Mouse (Mus musculus): ENCODE measurements around the gene Moxd2. TPM values are rescaled to one million over a fixed set of nuclear protein-coding genes. Genes with fewer than 3 reads are reported as not detected.
A peak's percentile ranks its signal among the peaks of the same experiment; 100 is the strongest.

Gene Moxd2
- total RNA-seq (2014; rRNA removed) (not detected in 2 replicates), polyA plus RNA-seq (2015; fragmentation: Nextera tagmentation; extraction: Ambion mirVana) (not detected in 2 replicates)

DNA sequence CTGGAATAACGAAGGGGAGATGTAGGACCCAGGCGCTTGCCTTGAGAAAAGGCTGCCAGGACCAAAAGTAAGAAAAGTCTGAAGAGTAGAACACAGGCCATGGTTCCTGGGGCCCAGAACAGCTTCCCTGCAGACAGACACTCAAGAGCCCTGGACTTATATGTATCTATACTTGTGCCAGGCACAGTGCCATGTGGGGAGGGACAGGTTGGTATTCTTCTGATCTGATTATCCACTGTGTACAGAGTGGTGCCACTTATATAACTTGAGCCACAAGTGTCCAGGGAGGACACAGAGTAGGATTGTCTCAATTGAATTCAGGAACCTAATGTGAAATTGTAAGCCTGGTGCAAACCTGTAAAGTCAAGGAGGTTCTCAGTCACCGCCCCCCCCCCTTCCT lies at the start of gene Moxd2:
TSS of gene Moxd2 (minus strand) at position 101 of the 400 bp plus-strand sequence.
- WGBS = 87% methylated on average over 3 of the region's 3 CpGs
- no peak within 1 kb of the TSS for H3K27ac ChIP-seq (ENCODE audit: low read depth, low read length)
- no peak for ATAC-seq (ENCODE audit: low FRiP score)
- DNase-seq (ENCODE audit: low spot score) = no peak
- H3K9ac ChIP-seq (replicated peaks; ENCODE audit: low read length, poor library complexity, severe bottlenecking) = no peak within 1 kb of the TSS
- H3K4me1 ChIP-seq (ENCODE audit: insufficient read depth, low read length) = no peaks in the 10 kb centered on the region
- no peak within 1 kb of the TSS for H3K4me3 ChIP-seq (ENCODE audit: low read depth, low read length)
- no peaks in the 10 kb centered on the region for H3K9me3 ChIP-seq (ENCODE audit: low read length)
- TF ChIP-seq CTCF (IDR thresholded peaks at IDR 0.05) = no peak
- no peaks in the 10 kb centered on the region for H3K27me3 ChIP-seq (ENCODE audit: insufficient read depth, low read length)
- no peak within 1 kb of the TSS for H3K4me2 ChIP-seq (ENCODE audit: low read depth, low read length, poor library complexity, severe bottlenecking)
- no peaks in the 10 kb centered on the region for H3K36me3 ChIP-seq (ENCODE audit: insufficient read depth, low read length)

DNA sequence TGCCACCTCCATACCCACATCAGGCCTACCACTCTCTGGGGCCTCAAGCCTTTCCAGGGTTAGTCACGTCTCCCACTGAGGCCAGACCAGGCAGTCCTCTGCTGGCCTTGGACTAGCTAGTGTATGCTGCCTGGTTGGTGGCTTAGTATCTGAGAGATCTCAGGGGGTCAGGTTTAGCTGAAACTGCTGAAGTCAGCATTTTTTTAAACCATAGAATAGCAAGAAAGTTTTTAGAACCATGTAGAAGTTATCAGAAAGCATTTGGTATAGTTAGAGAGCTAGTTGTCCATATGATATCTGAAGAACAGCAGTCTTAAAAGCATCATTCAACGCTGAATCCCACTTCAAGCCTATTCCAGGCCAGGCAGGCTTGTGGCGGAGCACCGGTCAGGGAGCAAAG lies 32.7 kb upstream of the Moxd2 start:
- no peaks in the 10 kb centered on the region for H3K9me3 ChIP-seq (ENCODE audit: low read length)
- H3K4me3 ChIP-seq (ENCODE audit: low read depth, low read length) = no peak overlapping the region
- no peaks in the 10 kb centered on the region for H3K4me1 ChIP-seq (ENCODE audit: insufficient read depth, low read length)
- H3K9ac ChIP-seq (replicated peaks; ENCODE audit: low read length, poor library complexity, severe bottlenecking) = no peak overlapping the region
- no peak overlapping the region for H3K4me2 ChIP-seq (ENCODE audit: low read depth, low read length, poor library complexity, severe bottlenecking)
- no peak overlapping the region for H3K27ac ChIP-seq (ENCODE audit: low read depth, low read length)
- DNase-seq (ENCODE audit: low spot score) = no peak
- H3K27me3 ChIP-seq (ENCODE audit: insufficient read depth, low read length) = no peaks in the 10 kb centered on the region
- ATAC-seq (ENCODE audit: low FRiP score) = no peak
- TF ChIP-seq CTCF (IDR thresholded peaks at IDR 0.05) = no peak
- H3K36me3 ChIP-seq (ENCODE audit: insufficient read depth, low read length) = no peaks in the 10 kb centered on the region
- WGBS = 86% methylated on average over 4 of the region's 4 CpGs

DNA sequence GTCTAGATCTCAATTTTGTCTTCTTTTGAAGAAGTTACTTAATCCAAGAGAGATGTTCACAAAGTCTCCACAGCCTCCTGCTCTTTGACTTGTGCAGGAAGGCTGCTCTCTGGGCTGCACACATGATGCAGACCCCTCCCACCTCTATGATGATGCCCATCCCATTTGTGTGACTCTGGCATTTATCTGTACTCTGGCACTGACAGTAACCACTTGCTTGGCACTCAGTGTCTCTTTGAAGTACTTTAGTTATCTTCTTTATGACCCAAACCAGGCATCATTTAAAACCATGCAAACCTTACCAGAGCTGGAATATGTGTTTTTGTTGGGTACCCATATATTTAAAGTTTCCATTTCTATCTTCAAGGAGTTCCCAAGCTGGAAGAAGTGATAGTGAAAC lies 13.0 kb upstream of the Moxd2 start, which contains the start of gene Prss58:
TSS of gene Prss58 (minus strand) at position 101 of the 400 bp plus-strand sequence.
- Histone ChIP-seq H3K4me1 (ENCODE audit: insufficient read depth, low read length) (no peaks in the 10 kb centered on the region), H3K4me3 (ENCODE audit: low read depth, low read length) (no peak within 1 kb of the TSS), H3K27ac (ENCODE audit: low read depth, low read length) (no peak within 1 kb of the TSS), H3K4me2 (ENCODE audit: low read depth, low read length, poor library complexity, severe bottlenecking) (no peak within 1 kb of the TSS), H3K36me3 (ENCODE audit: insufficient read depth, low read length) (no peaks in the 10 kb centered on the region), H3K9ac (replicated peaks; ENCODE audit: low read length, poor library complexity, severe bottlenecking) (no peak within 1 kb of the TSS), H3K9me3 (ENCODE audit: low read length) (no peaks in the 10 kb centered on the region), H3K27me3 (ENCODE audit: insufficient read depth, low read length) (no peaks in the 10 kb centered on the region)
- TF ChIP-seq CTCF (IDR thresholded peaks at IDR 0.05) = no peak
- ATAC-seq (ENCODE audit: low FRiP score) = no peak
- no peak for DNase-seq (ENCODE audit: low spot score)

DNA sequence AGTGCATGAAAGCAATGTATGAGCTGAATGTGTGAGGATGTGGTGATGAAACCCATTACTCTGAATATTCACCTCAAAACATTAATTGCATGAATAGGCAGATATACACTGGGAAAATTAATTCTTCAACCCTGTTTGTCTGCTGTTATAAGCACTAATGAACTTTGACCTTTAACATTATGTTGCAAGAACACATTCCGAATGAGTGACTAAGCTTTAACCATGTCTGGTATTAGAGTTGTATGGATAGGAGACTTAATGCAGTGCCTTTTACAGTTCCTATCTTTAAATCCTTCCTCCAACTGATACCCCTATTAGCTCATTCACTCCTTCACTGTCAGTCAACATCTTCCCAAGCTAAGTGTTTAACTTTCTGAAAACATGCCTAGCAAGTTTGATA lies 7.4 kb upstream of the Moxd2 start:
- no peaks in the 10 kb centered on the region for H3K4me1 ChIP-seq (ENCODE audit: insufficient read depth, low read length)
- no peak overlapping the region for H3K4me2 ChIP-seq (ENCODE audit: low read depth, low read length, poor library complexity, severe bottlenecking)
- TF ChIP-seq CTCF (IDR thresholded peaks at IDR 0.05) = no peak
- DNase-seq (ENCODE audit: low spot score) (no peak), ATAC-seq (ENCODE audit: low FRiP score) (no peak)
- 90% methylated on average over 1 of the region's 1 CpGs for WGBS
- H3K36me3 ChIP-seq (ENCODE audit: insufficient read depth, low read length) = no peaks in the 10 kb centered on the region
- H3K9ac ChIP-seq (replicated peaks; ENCODE audit: low read length, poor library complexity, severe bottlenecking) = no peak overlapping the region
- no peaks in the 10 kb centered on the region for H3K9me3 ChIP-seq (ENCODE audit: low read length)
- H3K4me3 ChIP-seq (ENCODE audit: low read depth, low read length) = no peak overlapping the region
- no peaks in the 10 kb centered on the region for H3K27me3 ChIP-seq (ENCODE audit: insufficient read depth, low read length)
- H3K27ac ChIP-seq (ENCODE audit: low read depth, low read length) = no peak overlapping the region

DNA sequence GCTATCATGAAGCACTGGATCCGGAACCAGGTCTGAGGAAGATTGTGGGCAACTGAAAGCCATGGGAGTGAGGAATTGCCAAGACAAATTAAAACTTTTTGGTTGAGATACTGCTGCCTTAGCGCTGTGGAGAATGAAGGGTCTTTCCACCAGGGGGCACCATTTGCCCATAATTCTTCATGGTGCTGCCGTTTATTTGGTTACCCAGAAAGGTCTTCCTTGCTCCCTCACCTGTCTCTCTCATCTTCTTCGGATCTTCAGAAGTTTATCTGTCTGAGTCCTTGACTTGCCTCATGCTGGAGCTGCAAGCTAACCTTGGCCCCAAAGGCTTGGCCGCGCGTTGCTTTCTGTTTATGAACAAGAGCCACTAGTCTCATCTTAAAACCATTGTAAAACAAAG lies 6.3 kb upstream of the Moxd2 start:
- H3K27me3 ChIP-seq (ENCODE audit: insufficient read depth, low read length) = no peaks in the 10 kb centered on the region
- no peak overlapping the region for H3K4me2 ChIP-seq (ENCODE audit: low read depth, low read length, poor library complexity, severe bottlenecking)
- no peak overlapping the region for H3K27ac ChIP-seq (ENCODE audit: low read depth, low read length)
- no peaks in the 10 kb centered on the region for H3K4me1 ChIP-seq (ENCODE audit: insufficient read depth, low read length)
- no peaks in the 10 kb centered on the region for H3K9me3 ChIP-seq (ENCODE audit: low read length)
- DNase-seq (ENCODE audit: low spot score) = peak; percentile 3
- H3K9ac ChIP-seq (replicated peaks; ENCODE audit: low read length, poor library complexity, severe bottlenecking) = no peak overlapping the region
- no peaks in the 10 kb centered on the region for H3K36me3 ChIP-seq (ENCODE audit: insufficient read depth, low read length)
- WGBS = 46% methylated on average over 7 of the region's 7 CpGs
- no peak overlapping the region for H3K4me3 ChIP-seq (ENCODE audit: low read depth, low read length)
- ATAC-seq (ENCODE audit: low FRiP score) = no peak
- peak; percentile 24; the same call in 1 of the 2 replicates for TF ChIP-seq CTCF (IDR thresholded peaks at IDR 0.05)

DNA sequence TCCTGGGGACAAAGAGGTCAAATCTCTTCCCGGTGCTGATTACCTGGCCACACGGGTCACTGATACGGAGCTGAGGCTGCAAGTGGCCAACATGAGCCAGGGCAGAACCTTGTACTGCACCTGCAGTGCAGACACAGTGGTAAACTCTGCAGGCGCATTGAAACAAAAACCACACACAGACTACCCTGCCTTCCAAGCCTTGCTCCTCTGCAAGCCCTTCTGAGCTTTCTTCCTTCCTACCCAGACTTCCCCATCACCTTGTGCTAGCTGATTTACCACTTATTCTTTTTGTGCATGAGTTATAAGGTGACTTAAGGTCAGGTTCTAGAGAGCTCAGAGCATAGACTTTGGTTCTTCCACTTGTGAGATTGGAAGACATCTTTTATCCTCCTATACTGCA lies 4.5 kb upstream of the Moxd2 start:
- 84% methylated on average over 4 of the region's 4 CpGs for WGBS
- no peak for DNase-seq (ENCODE audit: low spot score)
- Histone ChIP-seq H3K27ac (ENCODE audit: low read depth, low read length) (no peak overlapping the region), H3K4me3 (ENCODE audit: low read depth, low read length) (no peak overlapping the region), H3K9me3 (ENCODE audit: low read length) (no peaks in the 10 kb centered on the region), H3K4me2 (ENCODE audit: low read depth, low read length, poor library complexity, severe bottlenecking) (no peak overlapping the region), H3K36me3 (ENCODE audit: insufficient read depth, low read length) (no peaks in the 10 kb centered on the region), H3K27me3 (ENCODE audit: insufficient read depth, low read length) (no peaks in the 10 kb centered on the region), H3K4me1 (ENCODE audit: insufficient read depth, low read length) (no peaks in the 10 kb centered on the region), H3K9ac (replicated peaks; ENCODE audit: low read length, poor library complexity, severe bottlenecking) (no peak overlapping the region)
- TF ChIP-seq CTCF (IDR thresholded peaks at IDR 0.05) = no peak
- no peak for ATAC-seq (ENCODE audit: low FRiP score)
